Mouse (Mus musculus): ENCODE measurements around the gene Gm2042.
"Not testable (repeated sequence)": the region's sequence is repeated elsewhere in the genome, so short reads cannot be mapped to it uniquely, and the experiment has no call there.

Gm2042 gene

DNA sequence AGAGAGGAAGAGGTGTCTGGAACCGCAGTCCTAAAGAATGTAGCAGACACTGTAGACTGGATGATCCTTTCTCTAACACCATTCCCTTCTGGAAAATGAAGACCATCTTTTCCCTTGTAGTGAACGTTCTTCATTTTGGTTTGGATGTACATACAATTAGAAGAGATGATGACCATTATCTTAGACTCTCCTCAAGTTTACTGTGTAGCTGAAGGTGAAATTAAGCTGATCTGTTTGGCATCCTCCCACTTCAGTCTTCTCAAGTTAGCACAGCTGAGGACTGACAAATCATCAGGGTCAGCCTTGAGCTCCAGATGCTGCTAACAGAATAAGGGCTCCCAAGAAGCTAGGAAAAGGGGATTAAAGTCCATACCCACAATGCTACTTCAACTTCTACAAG is at the start of gene Gm2042:
TSS of gene Gm2042 (plus strand) at position 301 of the 400 bp plus-strand sequence.
- DNase-seq, result not testable (repeated sequence)

- not testable (repeated sequence) for DNase-seq
Observed at GRCm38 (mm10) chr12:87919721-87920120, 34.2 kb upstream of the Gm2042 start, which contains the start of gene Gm2035. TSS of gene Gm2035 (minus strand) at chr12:87919857.

DNA sequence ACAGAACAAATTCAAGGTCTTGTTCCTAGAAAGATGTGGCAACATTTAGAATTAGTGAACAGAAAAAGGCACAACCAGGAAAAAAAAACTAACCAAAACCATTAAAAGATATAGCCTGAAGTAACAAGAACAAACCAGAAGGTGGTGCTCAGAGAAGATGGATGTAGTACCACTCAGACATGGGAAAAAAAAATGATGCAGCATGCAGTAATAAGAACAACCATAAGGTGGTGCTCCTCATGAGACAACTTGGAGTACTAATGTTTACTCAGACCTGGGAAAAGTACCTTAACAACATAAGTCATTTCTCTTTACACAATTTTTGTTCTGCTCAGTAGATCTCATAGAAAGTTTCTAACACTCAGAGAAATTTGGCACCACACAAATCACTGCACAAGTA is 30.1 kb downstream of the Gm2042 start:
- DNase-seq, result not testable (repeated sequence)

DNA sequence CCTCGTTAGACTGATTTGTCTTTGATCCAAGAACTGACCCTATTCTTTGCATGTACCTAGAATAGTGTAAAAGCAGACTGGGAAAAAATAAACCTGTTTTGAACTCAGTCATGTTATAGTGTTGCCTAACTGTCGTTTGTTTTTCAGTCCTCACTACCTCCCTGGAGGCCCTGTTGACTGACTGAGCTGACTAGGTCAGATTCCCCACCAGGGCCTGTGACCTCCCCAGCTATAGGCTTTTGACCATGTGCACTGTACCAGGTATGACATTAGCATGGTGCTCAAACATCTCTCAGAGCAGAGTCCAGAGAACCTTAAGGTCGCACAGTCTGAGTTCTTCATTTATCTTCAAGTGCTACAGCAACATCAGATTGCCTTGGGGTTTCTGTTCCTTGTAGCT is 50.2 kb downstream of the Gm2042 start:
- DNase-seq, result not testable (repeated sequence)

All from cerebellum, adult 11 months (tissue).